Mouse (Mus musculus): ENCODE measurements around the gene Evpl. TPM values are rescaled to one million over a fixed set of nuclear protein-coding genes. Genes with fewer than 3 reads are reported as not detected.
A peak's percentile ranks its signal among the peaks of the same experiment; 100 is the strongest.

The Evpl gene
- polyA plus RNA-seq, 1 experiment from 2014 or later: 0.56 TPM

DNA sequence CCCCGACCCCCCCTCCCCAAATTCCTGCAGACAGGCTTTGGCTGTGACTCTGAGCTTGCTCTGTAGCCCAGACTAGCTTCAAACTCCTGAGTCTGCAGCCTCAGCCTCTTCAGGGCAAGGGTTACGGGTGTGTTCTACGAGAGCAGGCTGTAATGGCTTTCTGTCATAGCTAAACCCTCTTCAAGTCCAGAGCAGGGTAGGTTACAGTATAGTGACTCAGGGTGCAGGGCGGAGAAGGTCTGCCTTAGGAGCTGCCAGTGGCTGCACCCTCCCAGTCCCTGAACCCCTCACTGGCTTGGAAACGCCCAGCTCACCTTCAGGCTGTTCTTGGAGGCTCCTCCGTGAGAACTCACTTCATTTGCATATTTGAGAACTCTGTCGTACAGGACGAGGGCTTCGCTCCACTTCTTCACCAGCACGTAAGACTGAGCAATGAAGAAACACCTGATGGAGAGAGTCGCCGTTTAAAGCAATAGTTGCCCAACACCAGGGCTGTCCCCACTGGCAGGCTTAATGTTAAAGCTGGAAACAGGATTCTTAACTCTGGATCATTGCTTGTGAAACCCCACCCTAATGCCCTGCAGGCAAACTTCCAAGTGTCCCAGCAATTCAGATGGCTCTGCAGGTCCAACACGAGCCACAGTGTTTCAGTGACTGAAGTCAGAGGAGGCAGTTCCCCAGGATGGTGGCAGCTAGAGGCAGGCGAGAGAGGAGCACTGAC, 9.8 kb upstream of the Evpl start:
- H3K4me1 ChIP-seq (replicated peaks; ENCODE audit: control insufficient read depth, insufficient read depth, low read length): no peaks in the 10 kb centered on the region
- no peak for ATAC-seq (replicated peaks; ENCODE audit: low FRiP score)
- no peak overlapping the region for H3K4me2 ChIP-seq
- H3K4me3 ChIP-seq (ENCODE audit: low read depth, low read length): no peak overlapping the region
- H3K9ac ChIP-seq (ENCODE audit: low read depth, low read length): no peak overlapping the region
- no peak for DNase-seq (ENCODE audit: low spot score)
- WGBS: 84% methylated on average over 14 of the region's 14 CpGs
- H3K27me3 ChIP-seq (replicated peaks; ENCODE audit: control insufficient read depth, insufficient read depth, low read length): no peaks in the 10 kb centered on the region
- H3K36me3 ChIP-seq (ENCODE audit: control insufficient read depth, insufficient read depth, low read length): peaks cover 79% of the 10 kb centered on the region
- H3K9me3 ChIP-seq (ENCODE audit: control insufficient read depth, low read length): no peaks in the 10 kb centered on the region
- H3K27ac ChIP-seq (ENCODE audit: low read depth, low read length): no peak overlapping the region

DNA sequence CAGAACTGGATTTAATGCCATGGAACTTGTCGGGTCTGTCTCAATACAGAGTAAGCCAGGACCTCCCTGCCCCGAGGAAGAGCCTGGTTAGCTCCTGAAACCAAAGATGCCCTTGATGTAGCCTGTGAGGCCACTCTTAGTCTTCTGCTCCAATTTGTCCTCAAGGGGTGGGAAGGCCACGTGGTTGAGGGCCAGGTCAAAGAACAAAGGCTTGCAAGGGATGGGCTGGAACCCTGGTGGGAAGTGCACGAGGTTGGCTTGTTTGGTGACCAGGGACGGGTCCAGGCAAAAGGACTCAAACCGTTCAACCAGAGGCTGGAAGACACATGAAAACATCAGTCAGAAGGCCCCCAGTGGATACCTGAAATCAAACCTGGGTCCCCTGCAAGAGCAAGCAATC, 7.7 kb upstream of the Evpl start:
- no peaks in the 10 kb centered on the region for H3K9me3 ChIP-seq (ENCODE audit: control insufficient read depth, low read length)
- H3K4me1 ChIP-seq (replicated peaks; ENCODE audit: control insufficient read depth, insufficient read depth, low read length): no peaks in the 10 kb centered on the region
- peaks cover 61% of the 10 kb centered on the region for H3K36me3 ChIP-seq (ENCODE audit: control insufficient read depth, insufficient read depth, low read length)
- H3K4me3 ChIP-seq (ENCODE audit: low read depth, low read length): no peak overlapping the region
- 83% methylated on average over 6 of the region's 6 CpGs for WGBS
- ATAC-seq (replicated peaks; ENCODE audit: low FRiP score) (no peak), DNase-seq (ENCODE audit: low spot score) (no peak)
- no peak overlapping the region for H3K4me2 ChIP-seq
- H3K27me3 ChIP-seq (replicated peaks; ENCODE audit: control insufficient read depth, insufficient read depth, low read length): no peaks in the 10 kb centered on the region
- no peak overlapping the region for H3K9ac ChIP-seq (ENCODE audit: low read depth, low read length)
- H3K27ac ChIP-seq (ENCODE audit: low read depth, low read length): no peak overlapping the region

DNA sequence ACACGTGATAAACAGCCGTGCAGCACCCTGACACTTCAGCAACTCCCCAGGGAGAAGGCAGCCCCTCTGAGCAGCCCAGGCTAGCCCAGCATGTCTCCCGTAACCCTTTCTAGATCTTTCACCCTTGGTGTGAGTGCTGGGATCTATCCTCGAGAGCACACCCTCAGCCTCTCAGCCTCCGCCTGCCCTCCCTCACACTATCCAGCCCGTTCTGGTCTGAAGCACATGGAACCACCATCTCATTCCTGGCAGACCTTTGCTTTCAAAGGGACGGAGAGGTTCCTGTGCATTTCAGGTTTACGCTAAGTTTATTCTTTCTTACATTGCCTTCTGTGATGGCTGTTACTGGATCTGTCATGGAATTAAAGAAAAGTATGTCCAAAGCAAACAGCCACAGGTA, 6.7 kb upstream of the Evpl start:
- ATAC-seq (replicated peaks; ENCODE audit: low FRiP score): no peak; the same call in 1 of the 2 replicates
- Histone ChIP-seq H3K4me1 (replicated peaks; ENCODE audit: control insufficient read depth, insufficient read depth, low read length) (no peaks in the 10 kb centered on the region), H3K4me2 (no peak overlapping the region), H3K27ac (ENCODE audit: low read depth, low read length) (no peak overlapping the region), H3K9me3 (ENCODE audit: control insufficient read depth, low read length) (no peaks in the 10 kb centered on the region), H3K27me3 (replicated peaks; ENCODE audit: control insufficient read depth, insufficient read depth, low read length) (no peaks in the 10 kb centered on the region), H3K36me3 (ENCODE audit: control insufficient read depth, insufficient read depth, low read length) (peaks cover 51% of the 10 kb centered on the region), H3K9ac (ENCODE audit: low read depth, low read length) (no peak overlapping the region), H3K4me3 (ENCODE audit: low read depth, low read length) (no peak overlapping the region)
- DNase-seq (ENCODE audit: low spot score): no peak
- 77% methylated on average over 8 of the region's 8 CpGs for whole genome bisulfite sequencing

DNA sequence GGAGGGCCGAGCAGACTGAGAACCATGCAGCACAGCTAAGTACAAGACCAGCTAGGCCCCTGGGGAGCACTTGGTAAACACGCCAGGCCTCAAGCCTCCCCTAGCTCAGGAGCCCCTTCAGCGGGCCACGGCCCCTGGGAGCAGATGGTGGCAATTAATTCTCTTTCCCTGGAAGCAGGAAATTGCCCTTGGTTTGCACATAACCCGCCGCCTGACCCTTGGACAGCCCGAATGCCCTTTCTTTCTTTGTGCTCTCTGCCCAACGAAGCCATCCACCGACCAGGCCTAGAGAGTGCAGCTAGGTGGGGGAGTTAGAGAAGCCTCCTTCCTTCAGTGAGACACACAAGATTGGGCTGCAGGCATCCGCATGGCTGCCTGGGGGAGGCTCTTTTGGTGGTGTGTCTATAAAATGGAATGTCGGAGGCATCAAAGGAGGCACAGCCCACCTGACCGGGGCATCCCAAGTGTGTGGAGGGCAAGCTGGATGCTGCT, 3.9 kb upstream of the Evpl start:
- no peak overlapping the region for H3K9ac ChIP-seq (ENCODE audit: low read depth, low read length)
- no peak for DNase-seq (ENCODE audit: low spot score)
- H3K27ac ChIP-seq (ENCODE audit: low read depth, low read length): no peak overlapping the region; the same call in 1 of the 2 replicates
- 64% methylated on average over 12 of the region's 12 CpGs for WGBS
- peaks cover 16% of the 10 kb centered on the region for H3K27me3 ChIP-seq (replicated peaks; ENCODE audit: control insufficient read depth, insufficient read depth, low read length)
- ATAC-seq (replicated peaks; ENCODE audit: low FRiP score): no peak
- 0 out of 2 replicates have a peak, but pooled peaks cover 2% of the 10 kb centered on the region for H3K4me1 ChIP-seq (replicated peaks; ENCODE audit: control insufficient read depth, insufficient read depth, low read length)
- peaks cover 25% of the 10 kb centered on the region for H3K36me3 ChIP-seq (ENCODE audit: control insufficient read depth, insufficient read depth, low read length)
- H3K4me3 ChIP-seq (ENCODE audit: low read depth, low read length): no peak overlapping the region
- H3K9me3 ChIP-seq (ENCODE audit: control insufficient read depth, low read length): no peaks in the 10 kb centered on the region
- no peak overlapping the region for H3K4me2 ChIP-seq

DNA sequence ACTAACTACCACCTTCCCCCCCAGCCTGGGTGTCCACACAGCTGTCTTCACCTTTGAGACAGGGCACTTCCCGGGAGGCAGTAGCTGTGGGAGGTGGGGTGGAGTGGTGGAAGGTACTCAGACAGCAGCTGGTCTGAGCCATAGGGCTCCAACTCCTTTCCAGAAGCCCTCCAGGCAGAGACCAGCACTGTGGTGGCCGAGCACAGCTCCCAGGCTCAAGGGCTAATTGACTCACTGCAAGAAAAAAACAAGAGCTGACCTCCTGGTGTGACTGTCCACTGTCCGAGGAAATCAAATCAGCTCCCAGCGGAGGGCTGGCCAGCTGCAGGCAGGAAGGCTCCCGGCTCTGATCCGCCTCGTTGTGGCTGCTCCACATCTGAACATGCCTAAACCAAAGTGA, 1.9 kb upstream of the Evpl start:
- Histone ChIP-seq H3K9me3 (ENCODE audit: control insufficient read depth, low read length) (no peaks in the 10 kb centered on the region), H3K4me1 (replicated peaks; ENCODE audit: control insufficient read depth, insufficient read depth, low read length) (0 out of 2 replicates have a peak, but pooled peaks cover 2% of the 10 kb centered on the region), H3K36me3 (ENCODE audit: control insufficient read depth, insufficient read depth, low read length) (peaks cover 10% of the 10 kb centered on the region), H3K4me3 (ENCODE audit: low read depth, low read length) (no peak overlapping the region), H3K9ac (ENCODE audit: low read depth, low read length) (no peak overlapping the region), H3K27me3 (replicated peaks; ENCODE audit: control insufficient read depth, insufficient read depth, low read length) (peaks cover 19% of the 10 kb centered on the region), H3K27ac (ENCODE audit: low read depth, low read length) (no peak overlapping the region), H3K4me2 (no peak overlapping the region)
- DNase-seq (ENCODE audit: low spot score) (no peak), ATAC-seq (replicated peaks; ENCODE audit: low FRiP score) (no peak)
- whole genome bisulfite sequencing: 54% methylated on average over 7 of the region's 7 CpGs

DNA sequence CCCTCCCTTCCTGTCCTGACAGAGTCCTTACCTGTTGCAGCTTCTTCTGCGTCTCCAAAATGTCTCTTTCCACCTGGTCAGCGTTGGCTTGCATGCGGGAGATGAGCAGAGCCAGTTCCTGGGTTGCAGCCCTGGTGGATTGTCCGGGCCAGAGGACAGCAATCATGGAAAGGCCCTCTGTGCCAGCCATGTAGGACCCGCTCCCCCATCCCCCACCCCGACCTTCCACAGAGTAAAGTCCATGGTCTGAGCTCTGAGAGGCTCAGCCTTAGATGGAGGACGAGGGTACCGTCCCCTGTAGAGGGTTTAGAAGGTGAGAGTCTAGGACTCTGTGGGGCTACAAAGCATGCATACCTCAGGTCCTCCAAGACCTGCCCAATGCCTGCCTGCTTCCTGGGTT, 3.0 kb downstream of the Evpl start:
- peaks cover 38% of the 10 kb centered on the region for H3K27me3 ChIP-seq (replicated peaks; ENCODE audit: control insufficient read depth, insufficient read depth, low read length)
- H3K4me3 ChIP-seq (ENCODE audit: low read depth, low read length): no peak overlapping the region
- H3K4me1 ChIP-seq (replicated peaks; ENCODE audit: control insufficient read depth, insufficient read depth, low read length): 0 out of 2 replicates have a peak, but pooled peaks cover 2% of the 10 kb centered on the region
- H3K27ac ChIP-seq (ENCODE audit: low read depth, low read length): no peak overlapping the region
- H3K4me2 ChIP-seq: no peak overlapping the region
- ATAC-seq (replicated peaks; ENCODE audit: low FRiP score) (no peak), DNase-seq (ENCODE audit: low spot score) (no peak)
- WGBS: 74% methylated on average over 8 of the region's 8 CpGs
- H3K9me3 ChIP-seq (ENCODE audit: control insufficient read depth, low read length): no peaks in the 10 kb centered on the region
- no peaks in the 10 kb centered on the region for H3K36me3 ChIP-seq (ENCODE audit: control insufficient read depth, insufficient read depth, low read length)
- no peak overlapping the region for H3K9ac ChIP-seq (ENCODE audit: low read depth, low read length)

DNA sequence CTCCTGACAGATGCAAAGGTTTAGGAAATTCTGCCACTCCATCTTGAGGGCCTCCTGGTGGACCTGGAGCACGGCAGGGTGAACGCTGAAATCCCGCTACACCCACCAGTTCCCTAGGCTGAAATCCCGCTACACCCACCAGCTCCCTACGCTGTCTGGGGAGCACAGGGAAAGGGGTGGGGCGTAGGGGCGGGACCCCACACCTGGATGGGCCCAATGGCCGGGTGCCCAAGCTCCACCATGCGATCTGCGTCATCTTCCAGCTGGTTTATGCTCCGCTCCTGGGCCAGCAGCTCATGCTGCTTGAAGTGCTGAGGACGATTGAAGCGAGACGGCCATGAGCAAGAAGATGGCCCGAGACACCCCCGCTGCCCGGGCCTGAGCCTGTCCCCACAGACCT, 5.5 kb downstream of the Evpl start:
- Histone ChIP-seq H3K4me1 (replicated peaks; ENCODE audit: control insufficient read depth, insufficient read depth, low read length) (no peaks in the 10 kb centered on the region), H3K4me2 (no peak overlapping the region), H3K9me3 (ENCODE audit: control insufficient read depth, low read length) (no peaks in the 10 kb centered on the region), H3K27me3 (replicated peaks; ENCODE audit: control insufficient read depth, insufficient read depth, low read length) (peaks cover 32% of the 10 kb centered on the region), H3K4me3 (ENCODE audit: low read depth, low read length) (no peak overlapping the region), H3K36me3 (ENCODE audit: control insufficient read depth, insufficient read depth, low read length) (no peaks in the 10 kb centered on the region), H3K9ac (ENCODE audit: low read depth, low read length) (no peak overlapping the region), H3K27ac (ENCODE audit: low read depth, low read length) (no peak overlapping the region)
- DNase-seq (ENCODE audit: low spot score) (no peak), ATAC-seq (replicated peaks; ENCODE audit: low FRiP score) (no peak)
- 40% methylated on average over 17 of the region's 17 CpGs for WGBS

DNA sequence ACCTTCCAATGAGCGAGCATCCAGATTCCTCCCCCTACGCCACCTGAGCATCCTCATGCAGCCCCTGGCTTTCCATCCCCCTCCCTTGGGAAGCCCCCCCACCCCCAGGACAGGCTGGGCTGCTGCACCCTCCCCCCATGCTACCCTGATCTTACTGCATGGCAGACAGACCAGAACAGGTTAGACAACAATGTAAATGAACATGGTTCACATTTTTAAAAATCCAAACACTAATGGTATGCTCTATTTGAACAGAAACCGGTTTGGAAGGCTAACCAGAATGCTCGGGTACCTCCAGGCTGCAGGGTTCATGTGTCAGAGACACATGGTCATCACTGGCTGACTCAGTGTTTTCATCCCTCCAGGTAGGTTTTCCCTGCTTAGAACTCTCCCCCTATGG, 9.2 kb downstream of the Evpl start:
- DNase-seq (ENCODE audit: low spot score): no peak
- WGBS: 75% methylated on average over 4 of the region's 4 CpGs
- Histone ChIP-seq H3K4me3 (ENCODE audit: low read depth, low read length) (no peak overlapping the region), H3K9me3 (ENCODE audit: control insufficient read depth, low read length) (no peaks in the 10 kb centered on the region), H3K4me1 (replicated peaks; ENCODE audit: control insufficient read depth, insufficient read depth, low read length) (no peaks in the 10 kb centered on the region), H3K27ac (ENCODE audit: low read depth, low read length) (no peak overlapping the region), H3K9ac (ENCODE audit: low read depth, low read length) (no peak overlapping the region), H3K36me3 (ENCODE audit: control insufficient read depth, insufficient read depth, low read length) (no peaks in the 10 kb centered on the region), H3K27me3 (replicated peaks; ENCODE audit: control insufficient read depth, insufficient read depth, low read length) (peaks cover 31% of the 10 kb centered on the region), H3K4me2 (no peak overlapping the region)
- no peak for ATAC-seq (replicated peaks; ENCODE audit: low FRiP score)

DNA sequence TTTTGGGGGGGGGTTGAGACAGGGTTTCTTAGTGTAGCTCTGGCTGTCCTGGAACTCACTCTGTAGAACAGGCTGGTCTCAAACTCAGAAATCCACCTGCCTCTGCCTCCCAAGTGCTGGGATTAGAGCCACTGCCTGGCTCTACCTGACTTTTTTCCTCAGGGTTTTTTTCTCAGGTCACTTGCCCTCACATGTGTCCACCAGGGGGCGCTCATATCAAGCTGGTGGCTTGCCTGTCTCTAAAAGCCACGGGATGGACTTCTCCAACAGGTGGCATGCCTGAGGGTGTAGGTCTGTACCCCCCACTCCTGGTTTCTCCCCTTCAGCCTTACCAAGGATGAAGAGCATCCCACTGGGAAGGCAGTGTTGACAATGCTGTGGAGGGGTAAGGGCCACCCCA, 11.5 kb downstream of the Evpl start:
- no peak overlapping the region for H3K9ac ChIP-seq (ENCODE audit: low read depth, low read length)
- H3K27me3 ChIP-seq (replicated peaks; ENCODE audit: control insufficient read depth, insufficient read depth, low read length): peaks cover 40% of the 10 kb centered on the region
- H3K9me3 ChIP-seq (ENCODE audit: control insufficient read depth, low read length): no peaks in the 10 kb centered on the region
- 3% methylated on average over 2 of the region's 2 CpGs for WGBS
- H3K4me3 ChIP-seq (ENCODE audit: low read depth, low read length): no peak overlapping the region
- H3K4me1 ChIP-seq (replicated peaks; ENCODE audit: control insufficient read depth, insufficient read depth, low read length): peaks cover 7% of the 10 kb centered on the region; the same call in 1 of the 2 replicates
- no peaks in the 10 kb centered on the region for H3K36me3 ChIP-seq (ENCODE audit: control insufficient read depth, insufficient read depth, low read length)
- ATAC-seq (replicated peaks; ENCODE audit: low FRiP score): no peak
- no peak overlapping the region for H3K27ac ChIP-seq (ENCODE audit: low read depth, low read length)
- H3K4me2 ChIP-seq: no peak overlapping the region
- peak; percentile 80 for DNase-seq (ENCODE audit: low spot score)

Data from liver, embryonic 11.5 days (tissue).